Mouse (Mus musculus): ENCODE results near the gene Ptpn12. TPM values are rescaled to one million over a fixed set of nuclear protein-coding genes. Genes with fewer than 3 reads are reported as not detected.

Ptpn12 gene
- polyA plus RNA-seq, 1 experiment from 2014 or later = 18.9 TPM

GRCm38 (mm10) chr5:21002723-21003122 lies 53.0 kb downstream of the Ptpn12 start:
- Histone ChIP-seq H3K27me3 (replicated peaks) (no peaks in the 10 kb centered on the region), H3K9ac (no peak overlapping the region), H3K4me1 (no peaks in the 10 kb centered on the region), H3K36me3 (peaks cover 28% of the 10 kb centered on the region), H3K4me2 (no peak overlapping the region), H3K4me3 (replicated peaks) (no peak overlapping the region), H3K9me3 (no peaks in the 10 kb centered on the region), H3K27ac (no peak overlapping the region)
- 85% methylated on average over 6 of the region's 6 CpGs for WGBS
- no peak; the same call in 1 of the 2 replicates for ATAC-seq (ENCODE audit: insufficient read depth, low FRiP score, low read depth)

DNA sequence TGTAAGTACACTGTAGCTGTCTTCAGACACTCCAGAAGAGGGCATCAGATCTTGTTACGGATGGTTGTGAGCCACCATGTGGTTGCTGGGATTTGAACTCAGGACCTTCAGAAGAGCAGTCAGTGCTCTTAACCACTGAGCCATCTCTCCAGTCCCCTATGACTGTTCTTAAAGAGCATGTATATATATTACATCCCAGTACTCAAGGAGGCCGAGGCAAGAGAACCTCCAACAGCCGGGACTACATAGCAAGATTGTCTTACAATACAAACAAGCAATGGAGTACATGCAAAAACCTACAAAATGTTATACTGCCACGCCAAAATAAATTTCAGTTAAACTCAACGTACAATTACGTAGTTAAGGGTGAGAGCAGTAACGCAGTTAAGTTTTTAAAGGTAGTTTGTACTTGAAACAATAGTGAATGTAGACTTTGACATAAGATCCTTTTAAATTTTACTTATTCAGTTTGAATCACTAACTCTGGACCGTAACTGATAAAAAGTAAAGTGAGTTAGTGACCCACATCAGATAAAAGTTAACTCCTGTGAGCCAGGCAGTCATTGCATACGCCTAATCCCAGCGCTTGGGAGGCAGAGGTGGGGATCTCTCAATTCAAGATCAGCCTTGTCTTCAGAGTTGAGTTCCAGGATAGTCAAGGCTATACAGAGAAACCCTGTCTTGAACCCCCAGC lies 53.9 kb downstream of the Ptpn12 start:
- Histone ChIP-seq H3K4me1 (no peaks in the 10 kb centered on the region), H3K4me2 (no peak overlapping the region), H3K9me3 (no peaks in the 10 kb centered on the region), H3K27ac (no peak overlapping the region), H3K27me3 (replicated peaks) (no peaks in the 10 kb centered on the region), H3K9ac (no peak overlapping the region), H3K36me3 (peaks cover 35% of the 10 kb centered on the region), H3K4me3 (replicated peaks) (no peak overlapping the region)
- no peak for ATAC-seq (ENCODE audit: insufficient read depth, low FRiP score, low read depth)
- 89% methylated on average over 10 of the region's 10 CpGs for WGBS

- no peak; the same call in 1 of the 2 replicates for ATAC-seq (ENCODE audit: insufficient read depth, low FRiP score, low read depth)
- no peaks in the 10 kb centered on the region for H3K9me3 ChIP-seq
- WGBS = 88% methylated on average over 6 of the region's 6 CpGs
- H3K27me3 ChIP-seq (replicated peaks) = no peaks in the 10 kb centered on the region
- H3K4me1 ChIP-seq = no peaks in the 10 kb centered on the region
- no peak overlapping the region for H3K4me3 ChIP-seq (replicated peaks)
- H3K9ac ChIP-seq = no peak overlapping the region
- H3K4me2 ChIP-seq = no peak overlapping the region
- no peak overlapping the region for H3K27ac ChIP-seq
- peaks cover 51% of the 10 kb centered on the region for H3K36me3 ChIP-seq
Measured at GRCm38 (mm10) chr5:20998427-20998826, 57.3 kb downstream of the Ptpn12 start.

DNA sequence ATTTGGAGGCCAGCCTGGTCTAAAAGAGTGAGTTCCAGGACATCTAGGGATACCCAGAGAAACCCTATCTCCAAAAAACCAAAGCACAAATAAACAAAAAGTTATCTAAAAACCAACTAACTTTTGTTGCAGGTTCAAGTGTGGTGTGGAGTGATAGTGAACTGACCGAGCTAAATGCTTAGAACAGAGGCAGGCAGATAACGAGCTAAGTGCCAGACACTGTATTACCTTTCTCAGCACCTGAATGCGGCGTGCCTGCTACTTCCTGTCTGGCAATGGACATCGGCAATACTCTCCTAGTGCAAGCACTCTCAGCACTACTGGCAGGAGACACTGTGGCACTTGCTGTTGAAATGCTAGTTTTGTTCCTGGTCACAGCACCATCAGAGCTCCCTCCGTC lies 58.2 kb downstream of the Ptpn12 start:
- H3K36me3 ChIP-seq = peaks cover 51% of the 10 kb centered on the region
- no peak overlapping the region for H3K9ac ChIP-seq
- ATAC-seq (ENCODE audit: insufficient read depth, low FRiP score, low read depth) = no peak
- WGBS = 88% methylated on average over 6 of the region's 6 CpGs
- H3K27ac ChIP-seq = no peak overlapping the region
- H3K4me3 ChIP-seq (replicated peaks) = no peak overlapping the region
- no peak overlapping the region for H3K4me2 ChIP-seq
- H3K9me3 ChIP-seq = no peaks in the 10 kb centered on the region
- no peaks in the 10 kb centered on the region for H3K27me3 ChIP-seq (replicated peaks)
- H3K4me1 ChIP-seq = no peaks in the 10 kb centered on the region

- no peaks in the 10 kb centered on the region for H3K27me3 ChIP-seq (replicated peaks)
- H3K9ac ChIP-seq = no peak overlapping the region
- H3K4me2 ChIP-seq = no peak overlapping the region
- H3K36me3 ChIP-seq = peaks cover 26% of the 10 kb centered on the region
- H3K9me3 ChIP-seq = no peaks in the 10 kb centered on the region
- no peak for ATAC-seq (ENCODE audit: insufficient read depth, low FRiP score, low read depth)
- H3K4me3 ChIP-seq (replicated peaks) = no peak overlapping the region
- no peaks in the 10 kb centered on the region for H3K4me1 ChIP-seq
- no peak overlapping the region for H3K27ac ChIP-seq
- WGBS = 92% methylated on average over 8 of the region's 8 CpGs
Measured at GRCm38 (mm10) chr5:20990062-20990809, 65.5 kb downstream of the Ptpn12 start.

DNA sequence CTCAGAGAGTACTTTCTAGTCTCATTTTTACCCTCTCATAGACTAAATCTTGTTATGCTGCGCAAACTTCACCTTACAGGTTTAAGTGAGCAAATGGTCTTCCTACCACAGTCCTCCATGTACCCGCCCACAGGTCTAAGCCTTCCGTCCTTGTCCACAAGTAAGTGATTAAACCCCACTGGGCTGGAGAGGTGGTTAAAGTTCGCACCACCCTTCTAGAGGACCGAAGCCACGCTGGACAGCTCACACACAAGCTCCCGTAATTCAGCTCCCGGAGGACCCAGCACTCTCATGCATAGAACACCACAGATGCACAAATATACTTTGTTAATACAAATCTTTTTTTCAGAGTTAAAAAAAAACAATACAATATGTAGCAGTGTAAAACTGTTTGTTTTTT lies 69.4 kb downstream of the Ptpn12 start:
- ATAC-seq (ENCODE audit: insufficient read depth, low FRiP score, low read depth) = no peak
- peaks cover 24% of the 10 kb centered on the region for H3K36me3 ChIP-seq
- WGBS = 96% methylated on average over 8 of the region's 8 CpGs

DNA sequence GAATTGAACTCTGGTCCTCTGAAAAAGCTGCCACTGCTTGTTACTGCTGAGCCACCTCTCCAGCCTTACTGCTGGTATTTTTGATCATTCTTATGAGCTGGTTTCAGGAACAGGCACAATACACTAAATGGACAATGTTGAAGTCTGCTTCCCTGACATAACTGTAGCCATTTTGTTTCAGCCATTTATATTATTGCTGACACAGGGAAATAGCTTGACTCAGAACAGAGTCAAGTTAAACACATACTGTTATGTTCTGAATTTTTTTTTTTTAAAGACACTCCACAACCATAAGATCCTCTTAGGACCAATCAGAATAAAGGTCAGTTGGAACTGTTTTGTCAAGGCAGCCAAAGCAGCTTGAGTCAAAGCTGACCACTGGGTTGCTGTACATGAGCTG lies 72.2 kb downstream of the Ptpn12 start:
- Histone ChIP-seq H3K4me2 (no peak overlapping the region), H3K27me3 (replicated peaks) (no peaks in the 10 kb centered on the region), H3K27ac (no peak overlapping the region), H3K9me3 (no peaks in the 10 kb centered on the region), H3K4me1 (no peaks in the 10 kb centered on the region), H3K4me3 (replicated peaks) (no peak overlapping the region), H3K36me3 (peaks cover 12% of the 10 kb centered on the region; the same call in 1 of the 2 replicates), H3K9ac (no peak overlapping the region)
- ATAC-seq (ENCODE audit: insufficient read depth, low FRiP score, low read depth) = no peak

More for the DNA sequence above, 69.4 kb downstream of the Ptpn12 start:
- H3K4me2 ChIP-seq = no peak overlapping the region
- H3K4me1 ChIP-seq = no peaks in the 10 kb centered on the region
- H3K9me3 ChIP-seq = no peaks in the 10 kb centered on the region
- H3K4me3 ChIP-seq (replicated peaks) = no peak overlapping the region
- H3K27me3 ChIP-seq (replicated peaks) = no peaks in the 10 kb centered on the region
- H3K27ac ChIP-seq = no peak overlapping the region
- no peak overlapping the region for H3K9ac ChIP-seq

- H3K4me2 ChIP-seq = no peak overlapping the region
- no peaks in the 10 kb centered on the region for H3K9me3 ChIP-seq
- H3K9ac ChIP-seq = no peak overlapping the region
- no peak for ATAC-seq (ENCODE audit: insufficient read depth, low FRiP score, low read depth)
- no peak overlapping the region for H3K4me3 ChIP-seq (replicated peaks)
- whole genome bisulfite sequencing = 70% methylated on average over 4 of the region's 4 CpGs
- H3K4me1 ChIP-seq = no peaks in the 10 kb centered on the region
- H3K27ac ChIP-seq = no peak overlapping the region
- H3K36me3 ChIP-seq = no peaks in the 10 kb centered on the region
- H3K27me3 ChIP-seq (replicated peaks) = no peaks in the 10 kb centered on the region
Measured at GRCm38 (mm10) chr5:20974690-20975089, 81.0 kb downstream of the Ptpn12 start.

GRCm38 (mm10) chr5:20973999-20974398 lies 81.7 kb downstream of the Ptpn12 start:
- Histone ChIP-seq H3K27ac (no peak overlapping the region), H3K27me3 (replicated peaks) (no peaks in the 10 kb centered on the region), H3K4me1 (no peaks in the 10 kb centered on the region), H3K4me3 (replicated peaks) (no peak overlapping the region), H3K4me2 (no peak overlapping the region), H3K9ac (no peak overlapping the region), H3K9me3 (no peaks in the 10 kb centered on the region), H3K36me3 (no peaks in the 10 kb centered on the region)
- no peak for ATAC-seq (ENCODE audit: insufficient read depth, low FRiP score, low read depth)
- 36% methylated on average over 7 of the region's 7 CpGs for WGBS

DNA sequence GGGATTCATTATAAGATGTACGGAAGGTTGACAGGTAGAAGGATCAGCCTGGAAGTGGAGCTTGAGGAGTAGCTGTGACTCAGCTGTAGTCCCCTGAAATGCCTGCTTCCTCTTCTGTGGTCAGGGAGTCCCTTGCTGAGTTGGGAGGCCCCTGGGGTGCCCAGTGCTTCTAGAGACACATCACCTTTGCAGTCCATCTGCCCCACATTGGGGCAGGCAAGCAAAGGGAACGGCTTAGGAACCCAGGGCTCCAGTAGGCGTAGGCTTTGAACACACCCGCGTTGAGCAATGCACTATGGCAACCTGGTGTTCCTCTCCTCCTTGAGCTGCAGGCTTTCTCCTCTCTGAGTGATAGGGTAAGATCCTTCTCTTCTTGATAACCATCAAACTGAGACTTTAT lies 82.6 kb downstream of the Ptpn12 start:
- ATAC-seq (ENCODE audit: insufficient read depth, low FRiP score, low read depth) = no peak
- Histone ChIP-seq H3K4me1 (no peaks in the 10 kb centered on the region), H3K9ac (no peak overlapping the region), H3K9me3 (no peaks in the 10 kb centered on the region), H3K36me3 (no peaks in the 10 kb centered on the region), H3K27ac (no peak overlapping the region), H3K4me2 (no peak overlapping the region), H3K27me3 (replicated peaks) (no peaks in the 10 kb centered on the region), H3K4me3 (replicated peaks) (no peak overlapping the region)
- WGBS = 68% methylated on average over 5 of the region's 5 CpGs

DNA sequence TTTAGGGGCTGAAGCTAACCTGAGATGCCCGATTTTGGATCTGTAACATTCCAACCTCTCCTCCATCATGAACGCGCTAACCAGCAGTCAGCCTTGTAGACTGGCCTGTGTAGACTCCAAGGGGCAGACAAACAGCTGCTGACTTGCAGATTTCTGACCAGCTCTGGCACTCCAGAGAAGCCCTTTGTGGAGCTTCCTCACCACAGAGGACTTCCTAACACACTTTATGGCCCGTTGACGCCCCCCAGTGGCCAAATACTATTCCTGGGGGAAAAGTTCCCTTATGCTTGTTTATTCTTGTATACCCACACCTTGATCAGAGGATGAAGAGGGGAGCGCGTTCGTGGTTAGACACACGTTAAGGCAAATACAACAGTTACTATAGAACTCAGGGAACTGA lies 86.7 kb downstream of the Ptpn12 start:
- WGBS = 57% methylated on average over 9 of the region's 9 CpGs
- no peaks in the 10 kb centered on the region for H3K27me3 ChIP-seq (replicated peaks)
- no peak overlapping the region for H3K4me3 ChIP-seq (replicated peaks)
- no peak overlapping the region for H3K27ac ChIP-seq
- H3K4me2 ChIP-seq = no peak overlapping the region
- H3K4me1 ChIP-seq = no peaks in the 10 kb centered on the region
- H3K9me3 ChIP-seq = no peaks in the 10 kb centered on the region
- no peak overlapping the region for H3K9ac ChIP-seq
- ATAC-seq (ENCODE audit: insufficient read depth, low FRiP score, low read depth) = no peak
- no peaks in the 10 kb centered on the region for H3K36me3 ChIP-seq

GRCm38 (mm10) chr5:20968493-20968892 lies 87.2 kb downstream of the Ptpn12 start:
- Histone ChIP-seq H3K4me2 (no peak overlapping the region), H3K27ac (no peak overlapping the region), H3K4me3 (replicated peaks) (no peak overlapping the region), H3K9me3 (no peaks in the 10 kb centered on the region), H3K36me3 (no peaks in the 10 kb centered on the region), H3K9ac (no peak overlapping the region), H3K27me3 (replicated peaks) (no peaks in the 10 kb centered on the region), H3K4me1 (no peaks in the 10 kb centered on the region)
- WGBS = 72% methylated on average over 9 of the region's 9 CpGs
- ATAC-seq (ENCODE audit: insufficient read depth, low FRiP score, low read depth) = no peak
